Mouse (Mus musculus) olfactory bulb, adult 2 months (tissue): ENCODE data around the gene Tbc1d16. TPM values are rescaled to one million over a fixed set of nuclear protein-coding genes. Genes with fewer than 3 reads are reported as not detected.

Source experiments
- H3K27ac ChIP-seq: fragments of 200-500 bp; 2 replicates; pipeline ENCODE4 v1.5.1; 2012; ENCODE audit warnings: low read depth, low read length; ENCODE audit not compliant: insufficient read depth
- H3K4me1 ChIP-seq: fragments of 200-500 bp; 2 replicates; pipeline ENCODE4 v1.6.1; 2012; ENCODE audit warnings: low read length; ENCODE audit not compliant: control insufficient read depth, insufficient read depth
- H3K4me3 ChIP-seq: fragments of 200-500 bp; 2 replicates; pipeline ENCODE4 v1.5.1; 2012; ENCODE audit warnings: mild to moderate bottlenecking, low read depth, low read length, moderate library complexity; ENCODE audit not compliant: insufficient read depth
- CTCF ChIP-seq: fragments of 200-500 bp; IDR thresholded peaks from 2 replicates; pipeline ENCODE4 v1.5.1; 2012; ENCODE audit warnings: low read depth, mild to moderate bottlenecking, low read length, moderate library complexity; ENCODE audit not compliant: insufficient read depth
- POLR2A ChIP-seq: fragments of 200-500 bp; IDR thresholded peaks from 2 replicates; pipeline ENCODE4 v1.6.1; 2012; ENCODE audit warnings: mild to moderate bottlenecking, low read depth, low read length, moderate library complexity; ENCODE audit not compliant: insufficient read depth
- WGBS: fragments of 180-500 bp; shearing (Covaris S2); methylation state at CpG from one replicate; pipeline ENCODE4 v1.1.7; 2018; 5-methylcytosine and 5-hydroxymethylcytosine counted together
- polyA plus RNA-seq: library from polyadenylated mRNA; stranded (reverse); fragments of >200 nt; gene quantifications from 2 replicates; pipeline ENCODE4 v1.2.4, GENCODE M21; 2012; ENCODE audit warnings: low replicate concordance; ENCODE audit not compliant: missing spikeins, insufficient read depth, insufficient read length

The Tbc1d16 gene
- polyA plus RNA-seq, 1 experiment = not detected

GRCm38 (mm10) chr11:119123522-119124319 lies 104.6 kb downstream of the Tbc1d16 start:
- no peak overlapping the region for H3K27ac ChIP-seq
- TF ChIP-seq CTCF (no peak), POLR2A (no peak)
- peaks cover 50% of the 10 kb centered on the region for H3K4me1 ChIP-seq
- WGBS = 83% methylated on average over 5 of the region's 5 CpGs
- H3K4me3 ChIP-seq = no peak overlapping the region

- Histone ChIP-seq H3K27ac (no peak overlapping the region), H3K4me1 (peaks cover 45% of the 10 kb centered on the region), H3K4me3 (no peak overlapping the region)
- 92% methylated on average over 5 of the region's 5 CpGs for WGBS
- TF ChIP-seq CTCF (no peak), POLR2A (no peak)
These were observed 105.9 kb downstream of the Tbc1d16 start for GRCm38 (mm10) chr11:119122396-119122795.

- WGBS = 55% methylated on average over 7 of the region's 7 CpGs
- Histone ChIP-seq H3K4me1 (peaks cover 27% of the 10 kb centered on the region), H3K27ac (no peak overlapping the region), H3K4me3 (no peak overlapping the region)
- TF ChIP-seq CTCF = no peak
- no peak for TF ChIP-seq POLR2A
These were observed 109.4 kb downstream of the Tbc1d16 start for GRCm38 (mm10) chr11:119118905-119119304.

- no peak for TF ChIP-seq CTCF
- no peak for TF ChIP-seq POLR2A
- Histone ChIP-seq H3K4me1 (peaks cover 19% of the 10 kb centered on the region), H3K27ac (no peak overlapping the region), H3K4me3 (no peak overlapping the region)
- WGBS = 66% methylated on average over 7 of the region's 7 CpGs
These were observed 110.4 kb downstream of the Tbc1d16 start for GRCm38 (mm10) chr11:119117945-119118344.

GRCm38 (mm10) chr11:119116992-119117391 lies 111.3 kb downstream of the Tbc1d16 start:
- 92% methylated on average over 4 of the region's 4 CpGs for WGBS
- TF ChIP-seq CTCF = no peak
- TF ChIP-seq POLR2A = no peak
- Histone ChIP-seq H3K27ac (no peak overlapping the region), H3K4me1 (peaks cover 17% of the 10 kb centered on the region), H3K4me3 (no peak overlapping the region)

- 0 out of 2 replicates have a peak, but pooled peaks cover 3% of the 10 kb centered on the region for H3K4me1 ChIP-seq
- H3K27ac ChIP-seq = no peak overlapping the region
- TF ChIP-seq CTCF = no peak
- no peak for TF ChIP-seq POLR2A
- no peak overlapping the region for H3K4me3 ChIP-seq
These were observed 115.6 kb downstream of the Tbc1d16 start for GRCm38 (mm10) chr11:119112721-119113120.

- Histone ChIP-seq H3K27ac (no peak overlapping the region), H3K4me3 (no peak overlapping the region), H3K4me1 (peaks cover 5% of the 10 kb centered on the region; the same call in 1 of the 2 replicates)
- TF ChIP-seq POLR2A (no peak), CTCF (no peak)
- 30% methylated on average over 7 of the region's 7 CpGs for WGBS
These were observed 117.0 kb downstream of the Tbc1d16 start for GRCm38 (mm10) chr11:119111345-119111744.

- Histone ChIP-seq H3K4me1 (peaks cover 11% of the 10 kb centered on the region), H3K27ac (no peak overlapping the region), H3K4me3 (no peak overlapping the region)
- 77% methylated on average over 9 of the region's 9 CpGs for WGBS
- no peak for TF ChIP-seq CTCF
- TF ChIP-seq POLR2A = no peak
These were observed 118.8 kb downstream of the Tbc1d16 start for GRCm38 (mm10) chr11:119109415-119110071.

GRCm38 (mm10) chr11:119108573-119109263 lies 119.6 kb downstream of the Tbc1d16 start:
- WGBS = 88% methylated on average over 10 of the region's 10 CpGs
- no peak overlapping the region for H3K27ac ChIP-seq
- no peak for TF ChIP-seq POLR2A
- TF ChIP-seq CTCF = no peak
- peaks cover 11% of the 10 kb centered on the region for H3K4me1 ChIP-seq
- no peak overlapping the region for H3K4me3 ChIP-seq
